ENCODE assay signal across 30 mouse cellular contexts in genomic region chr11:66996446-66996845, GRCm38 (mm10). TPM values are rescaled to one million over a fixed set of nuclear protein-coding genes. Genes with fewer than 3 reads are reported as not detected.
DNase-seq lines count a peak whose midpoint lies in the region; ATAC-seq and TF ChIP-seq lines count a peak whose summit lies in the region.
"Had no signal": no experiment of that assay in that cellular context is flagged by ENCODE, and none has a peak within 500 bp of the region (broad histone marks: within the 10 kb centered on the region; RNA-seq: fewer than 3 reads in every experiment).

No protein-coding gene starts in this region.

- no peak for TF ChIP-seq CTCF in cerebellum, adult 2 months (IDR thresholded peaks at IDR 0.05; ENCODE audit: borderline replicate concordance, insufficient read depth, low read depth, low read length)
- no peak for TF ChIP-seq CTCF in C2C12 (IDR thresholded peaks at IDR 0.05; ENCODE audit: control insufficient read depth, insufficient read depth, insufficient read length)

- no peaks in the 10 kb centered on the region for H3K79me2 ChIP-seq in C2C12 (ENCODE audit: control insufficient read depth, insufficient read depth)

- WGBS in cerebellum, adult 2 months, result 14% methylated on average over 4 of the region's 4 CpGs

- H3K36me3 ChIP-seq in C2C12 (ENCODE audit: control insufficient read depth, insufficient read depth), result no peaks in the 10 kb centered on the region
- H3K36me3 ChIP-seq: forebrain, embryonic 10.5 days; heart, embryonic 12.5 days; heart, embryonic 15.5 days; hindbrain, embryonic 10.5 days; hindbrain, embryonic 13.5 days; intestine, embryonic 15.5 days had no signal

- TF ChIP-seq POLR2A in cerebellum, adult 2 months (IDR thresholded peaks at IDR 0.05; ENCODE audit: borderline replicate concordance, insufficient read depth, low read length), result no peak

- no peaks in the 10 kb centered on the region for H3K27me3 ChIP-seq in cerebellum, adult 2 months (ENCODE audit: control insufficient read depth, insufficient read depth, low read length)
- H3K27me3 ChIP-seq in C2C12 (ENCODE audit: control insufficient read depth, insufficient read depth, insufficient read length), result no peaks in the 10 kb centered on the region
- H3K27me3 ChIP-seq: forebrain, embryonic 13.5 days; heart, embryonic 15.5 days; intestine, embryonic 15.5 days had no signal

- peak; percentile 47 to 74 for DNase-seq in cerebellum, adult 2 months
- DNase-seq in brain, adult 2 months (ENCODE audit: low read depth, low spot score), result peak; percentile 78
- DNase-seq in cerebellum, postnatal 25 days, result peak; percentile 46 to 58
- DNase-seq in layer of hippocampus, postnatal 36 days, result no peak
- DNase-seq in layer of hippocampus, postnatal 25 days (ENCODE audit: extremely low spot score in 1 of 2, low spot score in 1 of 2), result no peak
- DNase-seq: adrenal gland, adult 8-10 months; adrenal gland, postnatal 25 days; gastrocnemius, postnatal 10 days; gastrocnemius, postnatal 36 days; heart, postnatal 10 days; heart, postnatal 36 days; kidney, adult 11 months; kidney, adult 8-10 months had no signal

- no peaks in the 10 kb centered on the region for H3K79me3 ChIP-seq in C2C12 (ENCODE audit: low read depth)

- ATAC-seq in cerebellum, adult (ENCODE audit: insufficient number of reproducible peaks, low FRiP score, low TSS enrichment), result no peak
- ATAC-seq: activated CD4-positive, CD25-positive, alpha-beta regulatory T cell, adult 4 months; forebrain, embryonic 13.5 days; forebrain, embryonic 16.5 days; hindbrain, embryonic 16.5 days; intestine, embryonic 15.5 days had no signal

- no peak overlapping the region for H3K27ac ChIP-seq in cerebellum, adult 2 months (ENCODE audit: insufficient read depth, low read length)
- H3K27ac ChIP-seq: forebrain, embryonic 10.5 days; forebrain, embryonic 13.5 days; heart, embryonic 15.5 days; hindbrain, embryonic 10.5 days; hindbrain, embryonic 13.5 days; intestine, embryonic 15.5 days had no signal

- H3K4me3 ChIP-seq in cerebellum, adult 2 months (replicated peaks; ENCODE audit: insufficient read depth, low read depth, low read length), result no peak overlapping the region
- no peak overlapping the region for H3K4me3 ChIP-seq in C2C12 (ENCODE audit: insufficient read depth, poor library complexity, severe bottlenecking)
- H3K4me3 ChIP-seq: forebrain, embryonic 10.5 days; forebrain, embryonic 13.5 days; heart, embryonic 12.5 days; heart, embryonic 15.5 days; hindbrain, embryonic 10.5 days; hindbrain, embryonic 13.5 days; intestine, embryonic 15.5 days had no signal

- no peak overlapping the region for H3ac ChIP-seq in C2C12 (ENCODE audit: control insufficient read depth, insufficient read length, low read depth)

- H3K4me1 ChIP-seq in cerebellum, adult 2 months (ENCODE audit: control insufficient read depth, insufficient read depth, low read length), result peaks cover 33% of the 10 kb centered on the region
- H3K4me1 ChIP-seq: intestine, embryonic 15.5 days had no signal

TF ChIP-seq in C2C12, 6 proteins besides CTCF, POLR2A, EP300 and RAD21:
- no peak for TF ChIP-seq MAX (IDR thresholded peaks at IDR 0.05)
- TF ChIP-seq MYOG (IDR thresholded peaks at IDR 0.05; ENCODE audit: control insufficient read depth, extremely low read depth, insufficient read length), result no peak
- peak; percentile 48 for TF ChIP-seq CEBPB (IDR thresholded peaks at IDR 0.05; ENCODE audit: low read depth)

RNA-seq across cellular contexts. Expression of gene Tmem220, which starts 28.5 kb away (rescaled TPM):
- polyA plus RNA-seq in cerebellum, adult 2 months (2012; rRNA removed), result 0.75 and 1.5 TPM in 2 replicates
- 0.09 TPM for polyA plus RNA-seq in C2C12 (2012; fragmentation: generic; extraction: Trizol)
- total RNA-seq in layer of hippocampus, postnatal 36 days (2021), result under 1 TPM; 0.42 to 0.56 TPM
- under 1 TPM; 0.52 to 0.66 TPM for total RNA-seq in layer of hippocampus, postnatal 25 days (2021)

RNA-seq across cellular contexts. Expression of gene Tmem238l, which starts 40.0 kb away (rescaled TPM):
- not detected in 2 replicates for polyA plus RNA-seq in cerebellum, adult 2 months (2012; rRNA removed)
- not detected for polyA plus RNA-seq in C2C12 (2012; fragmentation: generic; extraction: Trizol)
- not detected for total RNA-seq in layer of hippocampus, postnatal 36 days (2021)
- total RNA-seq in layer of hippocampus, postnatal 25 days (2021), result not detected
- total RNA-seq: adrenal gland, adult 8-10 months; adrenal gland, postnatal 25 days; ES-E14; gastrocnemius, adult 18-20 months; gastrocnemius, postnatal 10 days; gastrocnemius, postnatal 36 days; granulocyte monocyte progenitor cell, adult 5-6 weeks; heart, postnatal 36 days had no signal
- polyA plus RNA-seq: activated CD4-positive, CD25-positive, alpha-beta regulatory T cell, adult 4 months; embryonic facial prominence, embryonic 11.5 days; embryonic facial prominence, embryonic 14.5 days; forebrain, embryonic 10.5 days; forebrain, embryonic 13.5 days; forebrain, embryonic 16.5 days; heart, embryonic 12.5 days; hindbrain, embryonic 10.5 days; hindbrain, embryonic 13.5 days; hindbrain, embryonic 16.5 days had no signal

RNA-seq across cellular contexts. Expression of gene Adprm, which starts 55.9 kb away (rescaled TPM):
- polyA plus RNA-seq in cerebellum, adult 2 months (2012; rRNA removed), result 28.9 and 29.0 TPM in 2 replicates
- 12.4 TPM for polyA plus RNA-seq in C2C12 (2012; fragmentation: generic; extraction: Trizol)
- total RNA-seq in layer of hippocampus, postnatal 36 days (2021), result 10 to 100 TPM; 24.1 to 30.7 TPM
- 10 to 100 TPM; 20.9 to 29.2 TPM for total RNA-seq in layer of hippocampus, postnatal 25 days (2021)

RNA-seq across cellular contexts. Expression of gene Sco1, which starts 56.0 kb away (rescaled TPM):
- polyA plus RNA-seq in cerebellum, adult 2 months (2012; rRNA removed), result 7.4 and 8.6 TPM in 2 replicates
- polyA plus RNA-seq in C2C12 (2012; fragmentation: generic; extraction: Trizol), result 8.3 TPM
- total RNA-seq in layer of hippocampus, postnatal 36 days (2021), result 1 to 10 TPM; 9.4 to 9.9 TPM
- 1 to 10 TPM; 8.3 to 9.5 TPM for total RNA-seq in layer of hippocampus, postnatal 25 days (2021)

Comparison
In these comparisons a context has a peak if more than half of its experiments do, and no peak if none do; other contexts are left out.
1. DNase-seq: peak in cerebellum, adult 2 months (2 of 2), brain, adult 2 months (single experiment) and cerebellum, postnatal 25 days (2 of 2); none in layer of hippocampus, postnatal 36 days (0 of 2) and layer of hippocampus, postnatal 25 days (0 of 2).